Mouse (Mus musculus) liver, postnatal 0 days (tissue): ENCODE measurements around the gene Zmynd10.
A peak's percentile ranks its signal among the peaks of the same experiment; 100 is the strongest.

Experiments used
- CTCF ChIP-seq: sonication (generic); IDR thresholded peaks from 2 replicates; pipeline ENCODE4 v1.5.1; 2016; ENCODE audit warnings: antibody characterized with exemption, low read depth
- EP300 ChIP-seq: IDR thresholded peaks from 2 replicates; pipeline ENCODE4 v1.6.1; 2016; ENCODE audit warnings: antibody characterized with exemption, low read depth, mild to moderate bottlenecking

DNA sequence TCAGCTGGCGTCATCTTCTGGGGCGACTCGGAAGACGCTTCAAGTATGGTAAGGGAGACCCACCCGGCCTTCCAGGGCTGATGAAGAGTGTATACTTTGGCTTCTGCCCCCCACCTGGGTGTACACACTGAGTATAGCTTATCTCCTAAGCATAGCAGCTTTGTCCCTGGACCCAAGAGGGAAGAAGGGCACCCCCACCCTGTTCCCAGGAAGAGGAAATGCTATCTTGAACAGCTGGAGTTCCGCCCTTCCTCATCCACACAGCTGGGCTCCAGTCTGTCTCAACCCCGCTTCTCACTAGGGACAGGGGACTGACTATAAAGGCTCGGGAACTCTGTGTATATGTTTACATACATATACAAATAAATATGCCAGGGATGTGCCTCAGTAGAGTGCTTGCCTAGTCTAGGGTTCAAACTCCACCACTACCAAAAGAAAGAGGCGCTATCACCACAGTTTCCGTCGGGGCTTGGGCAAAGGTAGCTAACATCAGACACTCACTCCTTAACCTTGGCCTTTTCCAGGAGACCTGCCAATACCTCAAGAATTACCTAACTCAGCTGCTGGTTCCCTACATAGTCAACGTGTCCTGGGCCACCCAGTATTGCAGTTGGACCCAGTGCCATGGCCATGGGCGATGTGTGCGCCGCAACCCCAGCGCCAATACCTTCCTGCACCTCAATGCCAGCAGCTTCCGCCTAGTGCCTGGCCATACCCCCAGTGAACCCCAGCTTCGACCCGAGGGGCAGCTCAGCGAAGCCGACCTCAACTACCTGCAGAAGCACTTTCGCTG is 24.6 kb downstream of the Zmynd10 start:
- TF ChIP-seq CTCF (no peak), EP300 (peak; percentile 20; the same call in 1 of the 2 replicates)
